Mouse (Mus musculus) layer of hippocampus, adult 8-10 months (tissue): ENCODE data around the gene Gon7. TPM values are rescaled to one million over a fixed set of nuclear protein-coding genes. Genes with fewer than 3 reads are reported as not detected.

Source experiments
- DNase-seq, 2 experiments: peaks; one replicate each; pipeline ENCODE4 v3.0.0; 2022; ENCODE audit warnings: low spot score in 2 of 2
- total RNA-seq, 4 experiments: library from RNA; stranded (reverse); gene quantifications; 2 replicates each; pipeline ENCODE4 v1.2.4; 2022

The Gon7 gene
- total RNA-seq, 4 experiments from 2014 or later, result 10.9 to 13.3 (median 12.1) TPM

DNA sequence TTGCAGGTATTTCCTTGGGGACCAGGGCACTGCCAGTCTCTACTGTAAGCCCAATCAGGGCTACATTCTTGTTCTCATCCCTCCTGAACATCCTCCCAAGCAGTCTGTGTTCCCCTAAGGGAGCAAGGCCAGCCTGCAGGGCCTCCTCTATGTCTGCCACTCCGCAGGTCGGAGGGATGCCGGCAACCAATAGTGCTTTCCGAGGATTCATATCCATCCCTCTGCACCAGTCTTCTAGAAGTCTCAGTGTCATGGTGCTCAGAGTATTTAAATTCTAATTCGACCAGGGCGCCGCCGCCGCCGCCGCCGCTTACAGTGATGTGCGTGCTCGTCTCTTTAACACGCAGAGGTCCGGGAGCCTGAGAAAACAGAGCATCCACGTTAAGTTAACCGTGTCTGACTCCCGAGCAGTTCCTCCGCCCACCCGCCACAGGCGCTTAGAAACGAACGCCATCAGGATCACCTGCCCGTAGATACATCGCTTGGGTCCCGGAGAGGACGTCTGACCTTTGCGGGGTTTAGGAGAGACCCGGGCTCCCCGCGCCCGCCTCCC is 14.5 kb downstream of the Gon7 start:
- peak in 1 of 2 experiments; percentile 40 for DNase-seq

- no peak for DNase-seq
These were observed 15.5 kb downstream of the Gon7 start for GRCm38 (mm10) chr12:102742056-102742455.

DNA sequence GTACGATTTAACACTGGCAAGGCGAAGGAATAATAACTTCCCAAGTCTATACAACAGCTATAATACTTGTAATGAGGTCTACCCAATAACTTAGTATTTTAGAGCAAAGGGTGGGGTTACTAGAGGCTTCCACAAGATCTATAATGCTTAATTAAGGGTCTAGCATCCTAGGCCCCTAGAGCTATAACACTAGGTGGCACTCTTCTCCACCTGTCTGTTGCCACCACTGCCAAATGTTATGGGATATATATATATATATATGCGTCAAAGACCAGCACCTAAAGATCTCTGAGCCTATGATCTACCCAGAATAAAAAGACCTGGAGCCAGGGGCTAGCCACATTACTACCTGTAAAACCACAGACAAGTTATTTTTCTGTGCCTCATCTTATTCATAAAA is 17.3 kb downstream of the Gon7 start:
- DNase-seq, result no peak

- no peak for DNase-seq
These were observed 18.5 kb downstream of the Gon7 start for GRCm38 (mm10) chr12:102739096-102739495.

DNA sequence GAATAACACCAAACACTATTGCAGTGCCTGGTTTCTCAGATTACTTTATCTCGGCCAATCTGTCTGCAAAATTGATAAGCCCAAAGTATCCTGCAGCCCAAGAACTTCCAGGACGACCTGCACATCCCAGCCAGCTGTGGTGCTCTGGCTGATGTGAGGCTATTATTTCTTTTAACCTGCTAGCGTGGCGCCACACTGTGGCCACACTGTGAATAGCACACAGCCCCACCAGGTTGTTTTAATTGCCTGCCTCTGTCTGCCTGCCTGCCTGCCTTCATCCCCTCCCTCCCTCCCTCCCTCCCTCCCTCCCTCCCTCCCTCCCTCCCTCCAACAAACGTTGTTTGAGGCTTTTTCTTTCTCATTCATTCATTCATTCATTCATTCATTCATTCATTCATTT is 24.2 kb downstream of the Gon7 start:
- DNase-seq, result peak in 1 of 2 experiments; percentile 44

DNA sequence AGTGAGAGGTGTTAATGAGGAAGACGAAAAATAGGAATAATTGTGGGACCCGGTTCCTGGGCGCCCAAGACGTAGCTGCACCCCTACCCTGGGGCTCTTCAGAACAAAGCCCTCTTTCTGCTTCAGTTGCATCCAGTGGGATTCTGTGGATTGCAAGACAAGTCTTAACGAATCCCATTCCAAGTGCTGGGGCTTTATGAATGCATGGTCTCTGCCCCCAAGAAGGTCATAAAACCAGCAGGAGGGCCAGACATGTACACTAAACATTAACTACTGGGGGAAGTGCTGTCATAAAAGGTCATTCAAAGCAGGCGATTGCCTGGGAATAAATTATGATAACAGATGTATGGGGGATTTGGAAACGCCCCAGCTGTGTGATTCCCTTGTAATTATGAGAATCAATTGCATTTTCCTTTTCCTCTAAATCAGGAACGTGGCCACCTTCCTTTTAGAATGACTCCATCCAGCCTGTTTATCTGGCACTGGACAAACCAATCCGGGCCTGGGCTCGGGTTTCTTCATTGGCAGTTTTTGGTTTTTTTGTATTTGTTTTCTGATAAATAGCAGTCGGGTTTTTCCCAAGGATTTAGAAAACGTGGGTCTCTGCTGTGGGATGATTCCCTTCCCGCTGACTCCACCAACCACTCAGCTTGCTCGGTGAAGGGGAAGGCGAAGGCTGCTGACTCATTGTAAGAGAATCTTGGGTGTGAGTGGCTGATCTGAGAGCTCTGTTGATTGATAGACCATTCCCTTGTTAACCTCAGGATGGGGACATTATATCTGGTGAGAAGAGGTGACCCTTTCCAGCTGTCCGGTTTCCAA is 26.6 kb downstream of the Gon7 start:
- no peak for DNase-seq

DNA sequence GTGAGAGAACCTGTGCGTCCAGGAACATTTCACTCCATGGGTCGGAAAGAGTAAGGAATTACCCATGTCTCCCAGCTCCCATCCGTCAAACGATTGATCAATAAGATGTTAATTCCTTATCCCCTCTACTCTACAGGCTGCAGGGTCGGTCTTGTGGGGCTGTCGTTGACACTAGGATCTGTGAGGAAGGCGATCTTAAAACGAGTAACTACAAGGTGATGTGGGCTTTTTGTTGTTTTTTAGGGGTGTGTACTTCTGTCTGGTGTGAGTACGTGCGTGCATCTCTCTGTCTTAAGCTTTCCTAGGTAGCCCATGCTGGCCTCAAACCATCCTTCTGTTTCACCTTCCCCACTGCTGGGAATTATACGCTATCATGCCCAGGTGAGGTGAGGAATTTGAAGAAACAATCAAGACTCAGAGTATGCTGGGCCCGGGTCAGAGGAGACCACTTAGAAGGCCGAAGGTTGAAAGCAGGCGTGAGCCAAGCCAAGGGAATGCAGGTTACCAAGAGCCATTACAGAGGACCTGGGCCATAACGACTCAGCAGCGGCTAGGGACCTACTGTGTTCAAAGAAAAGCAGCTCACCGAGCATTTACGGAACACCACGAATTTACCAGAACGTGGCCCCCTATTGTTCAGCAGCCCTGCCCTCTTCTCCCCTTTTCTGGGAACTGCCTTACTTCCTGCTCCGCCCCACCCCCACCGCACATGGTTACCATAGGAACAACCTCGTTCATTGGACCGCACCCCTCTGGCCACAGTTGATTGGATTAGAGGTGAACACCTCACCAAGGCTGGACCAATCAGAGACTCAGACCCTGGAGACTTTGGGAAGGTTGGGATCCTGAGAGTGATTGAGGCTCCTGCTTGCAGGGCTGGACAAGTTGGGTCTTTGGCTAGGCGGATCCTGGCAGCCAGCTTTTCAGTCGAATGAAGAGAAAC is 27.5 kb downstream of the Gon7 start:
- peak; percentile 78 to 84 for DNase-seq

DNA sequence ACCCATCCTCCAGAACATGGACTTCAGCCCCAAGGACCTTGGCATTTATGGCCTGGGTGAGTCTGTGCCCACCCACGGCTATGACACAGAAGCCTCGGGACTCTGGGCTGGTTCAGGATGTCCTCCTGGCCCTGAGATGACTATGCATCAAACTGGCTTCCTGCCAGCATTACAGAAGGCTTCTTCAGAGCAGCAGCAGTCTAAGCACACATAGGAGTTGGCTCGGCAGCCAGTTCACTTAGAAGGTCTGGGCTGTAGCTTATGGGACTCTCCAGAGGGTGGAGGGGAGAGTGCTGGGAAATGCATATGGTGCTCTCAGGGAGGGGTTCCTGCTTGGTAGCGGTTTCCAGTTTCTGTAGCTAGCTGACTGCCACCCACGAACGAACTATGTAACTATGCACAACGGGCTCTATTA is 31.8 kb downstream of the Gon7 start:
- no peak for DNase-seq

GRCm38 (mm10) chr12:102725146-102725545 is 32.5 kb downstream of the Gon7 start:
- DNase-seq, result no peak

GRCm38 (mm10) chr12:102723861-102724260 is 33.7 kb downstream of the Gon7 start:
- DNase-seq, result no peak

DNA sequence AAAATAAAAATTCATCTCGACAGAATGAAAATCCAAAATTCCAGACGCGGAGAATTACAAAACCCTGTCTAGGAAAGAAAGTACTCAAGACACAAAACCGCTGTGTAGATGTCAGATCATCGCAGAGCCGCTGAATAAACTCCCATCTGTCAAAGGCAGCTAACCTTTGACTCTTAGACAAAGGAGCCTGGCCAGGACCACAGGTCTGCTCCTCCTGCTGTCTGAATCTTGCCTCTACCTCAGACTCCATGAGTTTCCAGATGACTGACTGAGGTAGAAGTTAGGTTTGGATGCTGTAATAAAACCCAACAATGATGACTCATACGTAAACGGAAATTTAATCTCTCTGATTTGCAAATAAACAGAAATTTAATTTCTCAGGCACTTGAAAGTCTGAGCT is 34.6 kb downstream of the Gon7 start:
- DNase-seq, result no peak

GRCm38 (mm10) chr12:102722451-102722850 is 35.2 kb downstream of the Gon7 start:
- no peak for DNase-seq

- DNase-seq, result no peak
These were observed 37.9 kb downstream of the Gon7 start for GRCm38 (mm10) chr12:102719552-102720315.

GRCm38 (mm10) chr12:102714654-102715395 is 42.8 kb downstream of the Gon7 start:
- DNase-seq, result no peak

DNA sequence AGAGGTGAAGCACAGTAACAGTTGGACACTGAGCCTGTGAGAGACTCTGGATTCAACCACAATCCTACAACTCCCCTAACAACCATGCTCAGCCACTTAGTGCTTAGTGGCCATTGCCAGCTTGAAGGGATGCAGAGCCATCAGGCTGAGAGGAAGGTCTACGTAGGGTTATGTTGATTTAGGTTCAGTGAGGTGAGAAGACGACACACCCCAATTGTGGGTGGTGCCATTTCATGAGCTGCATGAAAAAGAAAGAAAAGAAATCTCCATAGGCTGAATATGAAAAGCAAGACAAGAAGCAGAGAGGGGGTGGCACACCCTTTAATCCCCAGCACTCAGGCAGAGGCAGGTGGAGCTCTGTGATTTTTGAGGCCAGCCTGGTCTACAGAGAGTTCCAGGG is 43.5 kb downstream of the Gon7 start:
- DNase-seq, result no peak

DNA sequence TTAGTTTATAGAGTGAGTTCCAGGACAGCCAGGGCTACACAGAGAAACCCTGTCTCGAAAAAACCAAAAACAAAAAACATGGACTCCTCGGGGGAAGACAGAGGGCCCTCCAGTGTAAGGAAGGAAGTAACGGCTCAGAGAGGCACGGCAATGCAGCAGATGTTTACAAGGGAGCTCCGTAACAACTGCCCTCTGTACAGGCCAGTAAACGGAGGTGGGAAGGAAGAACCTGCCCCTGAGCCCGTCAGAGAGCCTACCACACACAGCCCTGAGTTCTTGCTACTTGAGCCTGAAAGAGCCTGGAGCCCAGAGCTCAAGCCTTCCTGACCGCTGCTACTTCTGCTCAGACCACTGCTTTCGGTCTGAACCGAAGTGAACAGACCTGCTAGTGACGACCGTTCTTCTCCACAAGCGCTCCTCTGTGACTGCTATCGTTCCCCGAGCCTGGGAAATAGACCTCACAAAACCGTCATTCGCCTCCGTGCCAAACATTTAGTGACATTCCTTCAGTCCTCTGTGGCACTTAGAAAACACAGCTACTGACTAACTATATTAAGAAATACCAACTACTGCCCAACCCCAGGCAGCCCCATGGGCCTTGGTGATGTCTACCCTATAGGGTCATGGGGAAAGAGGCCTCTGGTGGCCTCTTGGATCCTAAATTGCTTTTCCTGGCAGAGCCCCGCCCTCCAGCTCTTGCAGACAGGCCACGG is 44.3 kb downstream of the Gon7 start:
- no peak for DNase-seq

- no peak for DNase-seq
These were observed 46.7 kb downstream of the Gon7 start for GRCm38 (mm10) chr12:102710851-102711375.

DNA sequence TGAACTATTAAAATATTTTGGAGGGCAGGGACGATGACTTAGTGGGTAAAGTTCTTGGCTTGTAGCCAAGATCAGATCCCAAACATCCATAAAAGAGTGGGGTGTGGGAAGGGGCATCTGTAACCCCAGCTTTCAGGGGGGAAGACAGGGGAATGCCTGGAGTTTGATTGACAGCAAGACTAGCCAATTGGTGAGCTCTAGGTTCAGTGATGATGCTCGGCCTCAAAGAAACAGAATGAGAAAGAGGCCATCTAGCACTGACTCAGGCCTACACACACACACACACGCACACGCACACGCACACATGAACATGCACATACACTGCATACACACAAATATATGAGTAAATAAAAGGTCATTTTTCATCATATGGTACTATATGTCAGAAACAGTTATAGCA is 47.7 kb downstream of the Gon7 start:
- no peak for DNase-seq

DNA sequence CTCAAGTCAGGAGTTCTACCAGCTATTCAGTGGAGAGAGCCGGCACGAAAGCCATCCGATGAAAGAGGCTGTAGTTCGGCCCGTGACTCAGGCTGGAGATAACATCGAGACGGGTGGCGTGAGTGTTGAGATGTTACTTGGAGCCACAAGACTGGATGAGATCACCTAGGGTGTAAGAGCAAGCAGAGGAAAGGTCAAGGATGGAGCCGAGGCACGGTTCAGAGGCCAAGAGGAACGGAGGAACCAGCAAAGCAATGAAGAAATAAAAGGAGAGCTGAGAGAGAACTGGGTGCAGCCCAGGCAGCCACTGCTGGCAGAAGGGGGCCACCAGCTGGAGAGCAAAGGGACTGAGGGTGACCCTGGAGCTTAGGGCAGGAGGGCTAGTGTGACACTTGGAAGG is 49.4 kb downstream of the Gon7 start:
- no peak for DNase-seq
